Mouse (Mus musculus): ENCODE measurements at regions not wholly inside any gene's neighbourhood (a gene's known extent, or its start where the extent isn't known, plus 50 kb on each side); places are given as distances from the start of the nearest gene placed in this dataset.
"Not testable (repeated sequence)": the region's sequence is repeated elsewhere in the genome, so short reads cannot be mapped to it uniquely, and the experiment has no call there.

- intact Hi-C loops (cut with DNase I): no loop called here
- DNase-seq (ENCODE audit: low spot score in 2 of 2): no peak
These were observed 87.6 kb downstream of the Serpinb8 start for GRCm38 (mm10) chr1:107677404-107677803.

- DNase-seq (ENCODE audit: low spot score in 2 of 2): no peak
- intact Hi-C loops (cut with DNase I): no loop called here
These were observed 107.1 kb downstream of the Serpinb8 start for GRCm38 (mm10) chr1:107696858-107697257.

- intact Hi-C loops (cut with DNase I): no loop called here
- no peak for DNase-seq (ENCODE audit: low spot score in 2 of 2)
These were observed 116.3 kb downstream of the Serpinb8 start for GRCm38 (mm10) chr1:107706108-107706548.

- no peak for DNase-seq (ENCODE audit: low spot score in 2 of 2)
- intact Hi-C loops (cut with DNase I): no loop called here
These were observed 118.8 kb downstream of the Serpinb8 start for GRCm38 (mm10) chr1:107708601-107709000.

- DNase-seq (ENCODE audit: low spot score in 2 of 2): no peak
- intact Hi-C loops (cut with DNase I): no loop called here
These were observed 125.1 kb downstream of the Serpinb8 start for GRCm38 (mm10) chr1:107714869-107715268.

GRCm38 (mm10) chr1:107719304-107719703, 129.5 kb downstream of the Serpinb8 start:
- intact Hi-C loops (cut with DNase I): no loop called here
- no peak for DNase-seq (ENCODE audit: low spot score in 2 of 2)

- intact Hi-C loops (cut with DNase I): no loop called here
- DNase-seq (ENCODE audit: low spot score in 2 of 2): peak; percentile 20 to 63
These were observed 138.5 kb downstream of the Serpinb8 start for GRCm38 (mm10) chr1:107728113-107728839.

- DNase-seq (ENCODE audit: low spot score in 2 of 2): no peak
- intact Hi-C loops (cut with DNase I): no loop called here
These were observed 175.5 kb downstream of the Serpinb8 start for GRCm38 (mm10) chr1:107765307-107765706.

GRCm38 (mm10) chr1:107767198-107767947, 177.6 kb downstream of the Serpinb8 start:
- intact Hi-C loops (cut with DNase I): no loop called here
- no peak for DNase-seq (ENCODE audit: low spot score in 2 of 2)

GRCm38 (mm10) chr1:107772967-107773366, 183.2 kb downstream of the Serpinb8 start:
- intact Hi-C loops (cut with DNase I): no loop called here
- DNase-seq (ENCODE audit: low spot score in 2 of 2): no peak

GRCm38 (mm10) chr1:107783079-107783478, 193.3 kb downstream of the Serpinb8 start:
- intact Hi-C loops (cut with DNase I): no loop called here
- DNase-seq (ENCODE audit: low spot score in 2 of 2): no peak

- intact Hi-C loops (cut with DNase I): no loop called here
These were observed 216.0 kb downstream of the Serpinb8 start for GRCm38 (mm10) chr1:107805823-107806222.

GRCm38 (mm10) chr1:107807367-107807766, 217.6 kb downstream of the Serpinb8 start:
- DNase-seq (ENCODE audit: low spot score in 2 of 2); intact Hi-C loops (cut with DNase I): not testable (repeated sequence)

More at GRCm38 (mm10) chr1:107805823-107806222, 216.0 kb downstream of the Serpinb8 start:
- DNase-seq (ENCODE audit: low spot score in 2 of 2): peak; percentile 24 to 93

GRCm38 (mm10) chr1:107811136-107811535, 221.3 kb downstream of the Serpinb8 start:
- no peak for DNase-seq (ENCODE audit: low spot score in 2 of 2)
- intact Hi-C loops (cut with DNase I): no loop called here

- no peak for DNase-seq (ENCODE audit: low spot score in 2 of 2)
- intact Hi-C loops (cut with DNase I): no loop called here
These were observed 222.1 kb downstream of the Serpinb8 start for GRCm38 (mm10) chr1:107811859-107812258.

- intact Hi-C loops (cut with DNase I): no loop called here
- no peak for DNase-seq (ENCODE audit: low spot score in 2 of 2)
These were observed 248.1 kb downstream of the Serpinb8 start for GRCm38 (mm10) chr1:107837877-107838276.

GRCm38 (mm10) chr1:107852386-107852785, 262.6 kb downstream of the Serpinb8 start:
- intact Hi-C loops (cut with DNase I): no loop called here

GRCm38 (mm10) chr1:107853001-107853400, 263.2 kb downstream of the Serpinb8 start:
- intact Hi-C loops (cut with DNase I): no loop called here
- no peak for DNase-seq (ENCODE audit: low spot score in 2 of 2)

More at GRCm38 (mm10) chr1:107852386-107852785, 262.6 kb downstream of the Serpinb8 start:
- no peak for DNase-seq (ENCODE audit: low spot score in 2 of 2)

GRCm38 (mm10) chr1:107897743-107898437, 308.1 kb downstream of the Serpinb8 start:
- intact Hi-C loops (cut with DNase I): no loop called here
- no peak for DNase-seq (ENCODE audit: low spot score in 2 of 2)

GRCm38 (mm10) chr1:107899261-107899660, 309.5 kb downstream of the Serpinb8 start:
- intact Hi-C loops (cut with DNase I): no loop called here
- no peak for DNase-seq (ENCODE audit: low spot score in 2 of 2)
